Mouse (Mus musculus) urinary bladder, postnatal 4 days (tissue): ENCODE results near the gene Mecom.

ENCODE experiments used
- DNase-seq, 2 experiments: peaks; one replicate each; pipeline ENCODE4 v3.0.0; 2021 to 2022; ENCODE audit warnings: low spot score in 2 of 2

The Mecom gene

DNA sequence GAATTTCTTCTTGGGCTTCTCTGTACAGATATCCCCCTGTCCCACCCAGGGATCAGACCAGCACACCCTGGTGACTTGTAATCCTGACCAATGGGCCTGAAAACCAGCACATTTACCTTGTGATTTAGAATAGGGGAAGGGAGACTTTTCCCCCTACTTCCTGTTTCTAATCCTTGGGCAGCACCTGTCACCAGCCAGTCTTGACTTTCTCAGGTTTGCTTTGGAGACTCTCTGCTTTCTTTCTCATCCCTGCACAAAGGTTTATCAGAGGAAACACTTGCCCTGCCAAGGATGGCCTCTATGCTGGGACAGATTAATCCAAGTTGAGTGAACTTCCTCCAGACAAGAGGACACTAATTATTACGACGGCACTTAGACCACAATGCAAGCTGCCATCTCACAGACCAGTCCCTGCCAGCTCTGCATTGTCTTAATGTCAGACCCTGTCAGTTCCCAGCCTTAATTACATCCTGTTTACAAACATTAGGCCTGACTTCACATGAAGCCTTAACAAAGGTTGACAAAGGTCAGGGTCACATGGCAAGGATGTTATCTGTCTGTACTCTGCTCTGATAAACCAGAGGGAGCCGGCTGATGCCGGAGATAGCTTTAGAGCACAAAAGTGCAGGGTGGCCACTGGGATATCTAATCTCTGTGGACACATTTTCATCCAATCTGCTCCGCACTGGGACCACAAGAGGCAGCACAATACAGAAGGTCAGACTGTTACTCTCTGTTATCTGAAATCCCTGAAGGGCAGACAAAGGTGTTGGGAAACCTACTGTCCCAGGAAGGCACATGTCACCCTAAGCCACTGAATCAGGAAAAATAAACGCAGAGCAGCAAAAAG, 193.7 kb downstream of the Mecom start:
- DNase-seq = no peak

DNA sequence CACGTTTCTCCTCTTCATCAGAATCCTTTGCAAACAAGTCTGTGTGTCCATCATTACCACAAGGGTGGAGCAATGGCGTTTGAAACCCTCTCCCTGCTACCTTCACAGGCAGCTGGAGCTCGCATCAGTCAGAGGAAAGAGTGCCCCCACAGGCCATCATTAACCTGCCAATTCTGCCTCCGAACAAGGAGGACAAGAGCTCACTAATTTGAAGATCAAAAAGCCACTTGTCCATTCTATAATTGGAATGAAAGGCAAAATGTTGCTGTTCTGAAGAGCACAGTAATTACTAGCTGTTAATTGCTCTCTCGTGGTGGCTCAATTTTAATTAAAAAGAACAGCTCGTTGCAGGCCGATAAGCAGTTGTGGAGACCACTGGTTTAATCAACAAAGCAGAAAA, 198.5 kb downstream of the Mecom start:
- no peak for DNase-seq

DNA sequence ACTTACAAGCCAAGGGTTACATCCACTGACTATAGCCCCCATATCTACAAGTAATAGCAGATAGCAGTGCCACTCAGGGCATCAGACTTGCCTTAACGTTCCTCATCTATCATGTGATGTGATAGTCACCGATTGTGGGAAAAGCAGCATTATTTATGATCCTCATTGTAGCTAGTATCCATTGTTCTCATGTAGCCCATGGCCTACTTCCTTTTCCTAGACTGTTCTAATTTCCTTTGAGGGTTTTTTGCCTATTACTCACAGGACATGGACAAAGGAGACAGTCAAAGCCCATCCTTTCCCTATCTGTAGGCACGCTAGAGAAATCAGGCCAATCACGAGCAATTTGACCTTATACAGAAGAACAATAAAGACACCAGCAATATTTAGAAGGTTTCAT, 203.7 kb downstream of the Mecom start:
- DNase-seq = no peak

DNA sequence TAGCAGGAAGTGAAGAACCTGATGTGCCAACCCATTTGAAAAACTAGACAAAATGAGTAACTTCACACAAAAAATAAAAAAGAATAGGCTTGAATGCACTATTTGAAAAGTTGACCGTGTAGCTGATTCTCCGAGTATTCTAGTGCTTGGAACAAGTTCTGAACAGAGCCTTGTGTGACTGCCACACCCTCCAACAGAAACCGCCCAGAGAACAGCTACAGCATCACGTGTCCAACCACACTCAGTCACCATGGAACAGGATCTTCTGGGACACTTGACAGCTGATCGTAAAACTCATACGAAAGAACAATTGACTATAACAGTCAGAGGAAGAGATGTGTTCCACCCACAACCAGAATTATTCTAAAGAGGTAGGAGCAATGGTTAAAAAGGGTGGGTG, 215.5 kb downstream of the Mecom start:
- no peak for DNase-seq

DNA sequence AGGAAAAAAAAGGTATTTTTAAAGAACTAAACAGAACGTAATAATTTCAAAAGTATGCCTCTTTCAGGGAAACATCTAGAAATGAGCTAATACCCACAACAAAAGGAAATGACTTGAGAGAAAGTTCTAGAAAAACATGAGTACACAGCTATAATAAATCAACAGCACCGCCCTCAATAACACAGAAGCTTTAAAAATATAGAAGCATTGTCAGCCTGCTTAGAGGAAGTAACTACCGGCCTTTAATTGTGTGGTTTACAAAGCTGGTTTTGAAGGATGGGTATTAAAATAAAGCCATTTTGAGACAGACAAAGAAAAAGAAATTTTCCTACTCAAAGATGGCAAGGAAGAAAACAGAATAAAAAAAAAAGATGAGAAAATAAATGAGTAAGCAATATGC, 217.3 kb downstream of the Mecom start:
- no peak for DNase-seq

DNA sequence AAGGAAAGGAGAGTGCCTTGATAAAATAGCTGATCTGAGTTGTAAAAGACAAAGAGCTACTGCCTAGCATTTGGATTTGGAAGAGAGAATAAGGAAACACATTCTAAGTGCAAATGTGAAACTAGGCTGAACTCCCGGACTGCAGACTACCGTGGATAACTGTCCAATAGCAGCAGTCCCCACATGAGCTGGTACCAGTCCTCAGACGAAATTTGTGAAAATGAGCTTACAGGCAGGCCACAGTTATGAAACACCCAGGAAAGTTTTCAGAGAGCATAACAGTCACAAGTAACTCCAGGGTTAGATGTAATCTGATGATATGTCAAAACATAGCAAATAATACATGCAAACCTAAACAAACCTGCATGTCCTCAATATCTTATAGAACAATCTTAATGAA, 217.8 kb downstream of the Mecom start:
- no peak for DNase-seq

GRCm38 (mm10) chr3:30314955-30315354, 232.9 kb downstream of the Mecom start:
- DNase-seq = no peak

DNA sequence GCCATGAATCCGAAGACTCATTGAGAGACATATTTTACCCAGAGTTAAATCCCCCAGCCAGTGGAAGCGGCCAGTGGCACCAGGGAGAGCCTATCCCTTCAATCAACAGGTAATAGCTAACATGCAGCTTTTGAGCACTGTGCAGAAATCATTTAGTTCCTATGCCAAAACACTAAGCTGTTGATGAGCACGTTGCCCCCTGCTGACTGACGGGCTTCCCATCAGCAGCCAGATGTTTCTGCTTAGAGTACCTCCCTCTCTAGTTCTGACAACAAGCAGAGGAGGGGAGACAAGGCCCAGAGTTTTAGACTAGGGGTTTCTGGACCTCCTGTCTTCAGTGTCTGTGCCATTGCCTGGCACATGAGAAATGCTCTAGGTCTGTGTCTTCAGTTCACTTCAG, 239.7 kb downstream of the Mecom start:
- DNase-seq = no peak

- DNase-seq = no peak
These were observed 240.2 kb downstream of the Mecom start for GRCm38 (mm10) chr3:30307601-30308000.

DNA sequence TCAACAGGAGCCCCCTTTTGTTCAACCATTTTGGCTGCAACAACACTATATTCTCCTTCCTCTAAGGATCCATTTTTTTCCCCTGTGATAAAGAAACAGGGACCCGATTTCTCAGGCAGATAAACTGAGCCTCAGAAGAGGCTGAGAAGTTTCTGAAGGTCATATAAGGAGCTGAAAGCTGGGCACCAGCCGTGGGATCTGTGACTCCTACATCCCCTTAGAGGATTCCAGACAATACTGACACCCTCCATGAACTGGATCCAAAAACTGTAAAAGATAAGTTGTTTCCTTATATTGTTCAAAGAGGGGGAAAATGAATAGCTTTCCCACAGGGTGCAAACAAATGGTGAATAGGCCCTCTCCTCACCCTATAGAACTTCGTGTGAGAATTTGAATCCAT, 241.7 kb downstream of the Mecom start:
- DNase-seq = no peak

DNA sequence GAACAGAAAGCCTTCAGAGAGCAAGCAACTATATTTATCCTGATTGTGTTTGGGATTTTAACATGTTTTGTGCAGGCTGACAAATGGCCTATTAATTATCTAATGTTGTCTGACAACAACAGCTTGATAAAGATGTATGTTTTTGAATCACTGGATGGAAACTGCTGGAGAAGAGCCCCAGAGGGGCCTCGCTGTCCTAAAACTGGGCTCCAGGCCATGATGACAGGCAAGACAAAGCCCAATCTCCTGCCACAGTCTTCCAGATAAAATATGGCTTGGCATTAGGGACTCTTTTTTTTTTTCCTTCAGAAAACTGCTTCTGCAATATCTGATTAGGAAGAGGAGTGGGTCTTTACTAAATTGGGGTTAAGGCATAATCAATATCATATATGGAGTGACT, 248.3 kb downstream of the Mecom start:
- DNase-seq = no peak

DNA sequence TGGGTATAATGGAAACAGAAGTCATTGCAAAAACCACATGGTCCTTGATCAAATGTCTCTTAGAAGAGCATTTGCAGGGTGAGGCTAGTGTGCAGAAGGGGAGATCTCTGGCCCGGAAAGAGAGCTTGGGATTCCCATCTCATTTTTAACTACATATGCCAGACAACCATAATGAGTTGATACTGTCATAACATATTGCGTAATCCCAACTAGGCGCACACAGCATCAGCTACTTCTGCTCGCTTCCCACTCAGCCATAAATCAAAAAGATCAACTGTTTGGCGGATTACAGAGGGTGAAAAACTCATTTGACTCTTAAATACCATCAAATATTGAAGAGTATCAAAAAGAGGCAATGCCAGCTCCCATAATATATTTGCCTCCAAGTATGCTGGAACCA, 253.4 kb downstream of the Mecom start:
- no peak for DNase-seq

GRCm38 (mm10) chr3:30286529-30286928, 261.3 kb downstream of the Mecom start:
- DNase-seq = no peak

- no peak for DNase-seq
These were observed 263.7 kb downstream of the Mecom start for GRCm38 (mm10) chr3:30284094-30284493.

- no peak for DNase-seq
These were observed 264.2 kb downstream of the Mecom start for GRCm38 (mm10) chr3:30283562-30283961.

- DNase-seq = no peak
These were observed 270.2 kb downstream of the Mecom start for GRCm38 (mm10) chr3:30277569-30277968.

DNA sequence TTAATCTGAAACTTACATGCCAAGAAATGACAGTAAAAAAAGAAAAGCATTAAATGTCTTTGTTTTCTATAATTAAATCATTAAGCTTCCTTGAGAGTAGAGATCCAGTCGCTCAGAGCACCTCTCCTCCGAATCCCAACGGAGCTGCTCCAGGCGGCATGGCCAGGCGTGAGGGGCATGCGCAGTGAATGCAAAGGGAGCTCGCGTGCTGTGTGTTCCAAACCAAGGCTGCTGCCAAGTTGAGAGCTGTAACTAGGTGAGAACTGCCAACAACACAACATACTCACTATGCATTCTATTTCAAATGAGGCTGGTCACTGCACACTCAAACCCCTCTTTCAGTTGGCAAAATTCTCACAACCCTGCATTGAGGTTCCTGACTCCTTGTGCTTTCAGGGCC, 271.7 kb downstream of the Mecom start:
- no peak for DNase-seq

- DNase-seq = no peak
These were observed 278.6 kb downstream of the Mecom start for GRCm38 (mm10) chr3:30269253-30269652.

- no peak for DNase-seq
These were observed 286.9 kb downstream of the Mecom start for GRCm38 (mm10) chr3:30260945-30261344.

DNA sequence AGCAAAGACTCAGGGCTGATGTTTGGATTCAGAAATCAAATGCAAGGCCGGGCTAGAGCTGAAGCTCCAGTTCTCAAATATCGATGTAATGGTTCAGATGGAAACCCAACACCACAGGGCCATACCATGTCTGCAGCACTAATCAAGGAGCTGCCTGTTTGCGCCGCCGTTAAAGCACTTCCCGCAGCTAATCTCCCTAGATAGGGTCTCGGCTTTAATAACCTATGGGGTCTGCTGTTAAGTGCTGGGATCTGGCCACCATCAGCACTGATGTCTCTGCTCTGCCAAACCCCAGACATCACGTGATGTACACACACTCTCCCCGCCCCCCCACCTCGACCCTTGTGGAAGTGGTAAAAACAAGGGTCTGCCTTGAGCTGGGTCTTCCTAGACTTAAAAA, 289.4 kb downstream of the Mecom start:
- DNase-seq = no peak

GRCm38 (mm10) chr3:30257776-30258175, 290.0 kb downstream of the Mecom start:
- no peak for DNase-seq

GRCm38 (mm10) chr3:30256896-30257295, 290.9 kb downstream of the Mecom start:
- DNase-seq = no peak

GRCm38 (mm10) chr3:30255828-30256227, 292.0 kb downstream of the Mecom start:
- no peak for DNase-seq

DNA sequence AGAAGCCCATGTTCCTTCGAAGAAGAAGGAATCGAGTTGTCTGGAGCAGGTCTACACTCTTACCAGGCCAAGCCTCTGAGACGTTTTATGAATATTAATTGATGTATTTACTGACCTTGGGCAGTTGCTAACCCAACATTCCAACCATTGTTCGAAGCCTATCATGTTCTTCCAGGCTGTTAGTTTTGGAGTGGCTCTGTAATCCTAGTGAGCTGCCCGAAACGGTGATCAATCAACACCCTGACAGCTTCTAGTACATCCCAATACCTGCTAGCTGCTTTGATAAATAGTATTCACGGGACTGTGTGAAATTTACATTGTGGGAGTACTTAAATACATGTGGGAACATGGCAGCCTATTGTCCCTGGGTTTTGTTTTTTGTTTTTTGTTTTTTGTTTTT, 293.4 kb downstream of the Mecom start:
- DNase-seq = no peak
